Mouse (Mus musculus): ENCODE measurements around the gene Cnnm2.

DNA sequence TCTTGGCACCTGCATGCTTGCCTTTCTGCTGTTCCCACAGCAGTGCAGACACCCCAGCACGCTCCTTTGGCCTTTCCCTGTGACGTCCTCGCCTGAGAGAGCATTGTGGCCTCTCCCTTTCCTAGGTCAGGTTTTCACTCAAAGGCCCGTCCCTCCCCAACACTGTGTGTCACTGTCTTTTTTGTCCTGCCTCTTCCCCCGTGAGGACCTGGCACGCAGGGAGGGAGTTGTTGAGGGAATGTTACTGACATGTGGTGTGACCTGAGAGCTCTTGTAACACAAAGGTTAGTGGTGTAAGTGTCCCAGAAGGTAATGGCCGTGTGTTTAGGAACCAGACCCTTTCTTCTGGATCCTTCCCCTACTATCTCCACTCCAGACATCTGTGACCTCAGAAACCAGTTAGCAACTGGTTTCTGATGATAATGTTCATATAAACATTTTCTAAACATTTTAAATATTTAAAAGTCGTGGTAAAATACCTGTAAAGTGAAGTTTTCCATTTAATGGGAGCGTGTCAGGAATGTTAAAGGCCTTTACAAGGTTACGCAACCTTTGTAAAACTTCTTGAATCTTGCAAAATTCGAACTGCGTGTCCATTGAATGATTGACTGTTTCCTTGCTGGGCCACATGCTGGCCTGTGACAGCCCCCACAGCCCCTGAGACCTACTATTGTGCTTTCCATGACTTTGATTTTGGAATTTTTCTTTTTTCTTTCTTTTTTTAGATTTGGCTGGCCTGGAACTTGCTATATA, 16.7 kb downstream of the Cnnm2 start:
- TF ChIP-seq POLR2A (IDR thresholded peaks at IDR 0.05; ENCODE audit: extremely low read depth, insufficient read depth, low read length) (no peak), CTCF (IDR thresholded peaks at IDR 0.05; ENCODE audit: low read depth, low read length) (no peak)
